Mouse (Mus musculus): Measurements from ENCODE around the gene Otulin.

DNA sequence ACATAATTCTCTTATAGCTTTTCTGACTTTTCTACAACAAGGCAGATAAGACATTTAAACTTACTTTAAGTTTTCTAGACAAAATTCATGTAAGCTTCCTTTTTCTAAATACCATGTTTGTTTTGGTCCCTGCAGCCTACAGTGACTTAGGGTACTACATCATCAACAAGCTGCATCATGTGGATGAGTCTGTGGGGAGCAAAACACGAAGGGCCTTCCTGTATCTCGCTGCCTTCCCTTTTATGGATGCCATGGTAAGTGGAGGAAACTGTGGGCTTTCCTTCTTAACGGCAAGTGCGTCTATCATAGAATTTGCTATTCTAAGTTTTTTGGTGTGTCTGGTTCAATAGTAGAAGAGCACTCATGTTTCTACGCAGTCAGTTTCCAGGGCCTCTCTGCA lies 76.9 kb downstream of the Otulin start:
- no peak for TF ChIP-seq POLR2A (IDR thresholded peaks at IDR 0.05; ENCODE audit: low read depth, low read length)
- no peak for TF ChIP-seq CTCF (conservative IDR thresholded peaks at IDR 0.05 in 1 of 2, IDR thresholded peaks at IDR 0.05 in 1 of 2; ENCODE audit: low read depth in 2 of 2, low read length in 2 of 2)
- TF ChIP-seq SIN3A (IDR thresholded peaks at IDR 0.05; ENCODE audit: low read length), result no peak
- no peak for TF ChIP-seq MAX (IDR thresholded peaks at IDR 0.05; ENCODE audit: low read length)
- no peak for TF ChIP-seq TCF12 (IDR thresholded peaks at IDR 0.05; ENCODE audit: low read depth, low read length)
- no peak for TF ChIP-seq GABPA (IDR thresholded peaks at IDR 0.05; ENCODE audit: insufficient replicate concordance, low read depth, low read length)
- no peak for TF ChIP-seq ZMIZ1 (IDR thresholded peaks at IDR 0.05; ENCODE audit: low read depth, low read length)
- no peak for TF ChIP-seq MAZ (IDR thresholded peaks at IDR 0.05; ENCODE audit: low read depth, low read length)
- no peak for TF ChIP-seq CHD2 (IDR thresholded peaks at IDR 0.05; ENCODE audit: low read length)
- no peak for TF ChIP-seq USF1 (IDR thresholded peaks at IDR 0.05; ENCODE audit: low read depth, low read length)
